Mouse (Mus musculus) thymus, postnatal 4 days (tissue): ENCODE results near the gene Grin2d.
A peak's percentile ranks its signal among the peaks of the same experiment; 100 is the strongest.
"Not testable (repeated sequence)": the region's sequence is repeated elsewhere in the genome, so short reads cannot be mapped to it uniquely, and the experiment has no call there.

Experiments
- DNase-seq: peaks from one replicate; pipeline ENCODE4 v3.0.0; 2021

The Grin2d gene

DNA sequence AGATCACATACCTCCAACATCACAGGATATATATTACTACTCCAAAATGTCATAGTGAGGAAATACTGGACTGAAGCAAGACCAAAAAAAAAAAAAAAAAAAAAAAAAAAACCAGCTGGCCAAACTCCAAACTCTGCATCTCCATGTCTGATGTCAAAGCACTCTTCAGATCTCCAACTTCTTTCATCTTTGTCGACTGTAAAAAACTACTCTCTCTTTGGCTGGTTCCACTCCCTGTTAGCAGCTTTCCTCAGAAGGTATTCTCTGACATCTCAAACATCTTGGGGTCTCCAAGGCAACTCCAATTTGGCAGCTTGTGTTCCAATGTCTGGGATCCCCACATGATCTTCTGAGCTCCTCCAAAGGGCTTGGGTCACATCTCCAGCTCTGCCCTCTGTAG, at the start of gene Grin2d:
Gene Grin2d (minus strand): TSS at position 101 of the 400 bp plus-strand sequence.
- not testable (repeated sequence) for DNase-seq

DNA sequence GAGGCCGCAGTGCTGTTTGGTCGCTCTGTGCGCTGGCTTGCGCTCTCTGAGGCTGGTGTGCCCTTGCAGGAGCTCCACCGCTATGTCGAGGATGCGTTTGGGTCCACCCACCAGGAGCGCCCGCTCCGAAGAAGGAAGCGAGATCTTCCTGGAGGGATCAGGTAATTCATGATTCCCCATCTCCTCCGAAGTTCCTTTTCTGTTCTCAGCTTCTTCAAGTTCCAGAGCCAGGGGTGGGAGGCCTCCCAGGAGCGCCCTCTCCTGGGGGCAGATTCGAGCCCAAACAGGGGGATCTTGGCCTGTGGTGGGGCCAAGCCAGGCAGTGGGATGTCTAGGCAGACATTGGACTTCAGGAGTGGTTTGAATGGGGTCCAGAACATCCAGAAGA, 46.2 kb upstream of the Grin2d start:
- DNase-seq = peak; percentile 84

DNA sequence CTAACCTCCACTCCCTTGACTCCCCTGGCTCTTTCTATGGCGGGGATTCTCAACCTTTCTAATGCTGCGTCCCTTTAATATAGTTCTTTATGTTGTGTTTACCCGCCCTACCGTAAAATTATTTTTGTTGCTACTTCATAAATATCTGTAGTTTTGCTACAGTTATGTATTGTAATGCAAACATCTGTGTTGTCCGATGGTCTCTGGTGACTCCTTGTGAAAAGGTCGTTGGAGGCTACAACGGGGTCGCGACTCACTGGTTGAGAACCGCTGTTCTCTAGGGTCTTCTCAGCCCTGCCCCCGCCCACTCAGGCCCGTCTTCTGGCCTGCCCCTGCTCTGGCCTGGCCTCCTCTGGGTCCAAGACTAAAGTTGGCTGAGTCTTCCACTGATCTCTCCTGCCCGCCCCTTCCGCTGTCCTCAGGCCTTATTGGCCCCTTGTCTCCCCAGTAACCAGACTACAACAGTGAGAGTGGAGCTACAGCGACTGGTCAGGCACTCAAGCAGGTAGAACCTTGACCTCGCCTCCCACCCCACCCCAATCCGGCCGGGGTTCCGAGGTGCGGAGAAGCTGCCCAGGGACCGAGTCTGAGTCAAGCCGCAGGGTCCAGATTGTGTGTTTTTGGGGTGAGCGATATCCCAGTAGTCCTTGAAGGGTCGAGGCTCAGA, 45.7 kb upstream of the Grin2d start, which contains the start of gene Ccdc114:
Gene Ccdc114 (plus strand): TSS at position 311 of the 667 bp plus-strand sequence.
- DNase-seq = peak; percentile 66

DNA sequence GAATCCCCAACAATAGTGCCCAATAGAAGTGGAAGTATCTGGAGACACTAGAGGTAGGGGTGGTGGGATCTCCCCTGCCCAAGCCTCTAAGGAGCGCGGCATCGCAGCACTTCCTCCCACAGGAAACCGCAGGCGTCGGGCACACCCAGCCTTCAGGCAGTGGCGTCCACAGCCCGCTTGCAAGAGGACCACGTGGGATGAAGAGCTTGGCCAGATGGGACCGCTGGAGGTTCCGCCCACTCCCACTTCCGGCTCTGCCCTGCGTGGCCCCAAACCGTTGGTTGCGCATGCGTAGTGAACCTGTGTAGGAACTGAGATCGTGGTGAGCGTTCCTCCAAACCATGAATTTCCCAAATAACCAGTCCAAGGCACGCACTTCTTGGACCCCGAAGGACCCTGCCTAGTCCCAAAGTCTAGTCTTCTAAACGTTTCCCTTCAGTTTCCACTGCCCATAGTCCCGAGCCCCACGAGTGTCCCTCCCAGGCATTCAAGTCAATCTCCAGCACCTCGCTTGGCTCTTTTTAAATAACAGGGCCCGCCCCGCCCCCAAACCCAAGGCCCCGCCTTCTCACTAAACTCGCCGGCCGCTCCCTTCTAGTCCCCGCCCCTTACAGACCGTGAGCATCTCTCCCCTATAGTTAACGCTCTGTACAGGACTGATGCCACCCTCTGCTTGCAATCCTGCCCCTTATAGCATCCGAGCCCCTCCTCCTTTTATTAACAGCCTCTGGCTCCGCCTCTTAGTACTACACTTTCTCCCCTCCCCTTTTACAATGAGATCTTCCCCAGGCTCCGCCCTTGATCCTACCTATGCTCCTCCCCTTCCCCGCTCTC, 45.0 kb upstream of the Grin2d start:
- peak; percentile 94 for DNase-seq

DNA sequence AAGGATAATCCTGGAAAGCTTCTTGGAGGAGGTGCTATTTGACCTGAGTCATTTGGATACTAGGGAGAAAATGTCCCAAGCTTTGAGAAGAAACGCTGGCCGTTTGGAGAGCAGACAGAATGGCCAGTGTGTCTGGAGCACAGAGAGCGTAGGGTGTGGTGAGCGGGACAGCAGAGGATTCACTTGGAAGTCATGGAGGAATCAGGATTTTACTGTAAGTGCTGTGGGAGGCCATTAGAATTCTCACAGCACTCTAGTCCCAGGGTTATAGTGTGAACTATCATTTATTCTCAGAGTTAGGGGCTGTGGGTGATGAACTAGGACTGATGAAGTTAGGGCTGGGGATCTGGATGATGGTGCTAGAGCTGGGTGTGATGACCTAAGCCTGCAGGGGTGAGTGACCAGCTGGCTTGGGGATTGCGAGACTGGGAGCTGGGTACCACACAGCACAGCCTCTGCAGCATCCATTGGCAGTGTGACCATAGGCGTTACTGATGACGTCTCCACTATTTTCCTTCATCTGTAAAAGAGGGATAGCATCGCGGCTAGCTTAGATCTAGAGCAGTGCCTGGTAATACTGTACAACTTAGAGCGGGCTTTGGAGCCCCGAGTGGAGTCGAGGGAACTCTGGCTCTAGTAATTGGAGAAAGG, 43.9 kb upstream of the Grin2d start:
- DNase-seq = peak; percentile 32

DNA sequence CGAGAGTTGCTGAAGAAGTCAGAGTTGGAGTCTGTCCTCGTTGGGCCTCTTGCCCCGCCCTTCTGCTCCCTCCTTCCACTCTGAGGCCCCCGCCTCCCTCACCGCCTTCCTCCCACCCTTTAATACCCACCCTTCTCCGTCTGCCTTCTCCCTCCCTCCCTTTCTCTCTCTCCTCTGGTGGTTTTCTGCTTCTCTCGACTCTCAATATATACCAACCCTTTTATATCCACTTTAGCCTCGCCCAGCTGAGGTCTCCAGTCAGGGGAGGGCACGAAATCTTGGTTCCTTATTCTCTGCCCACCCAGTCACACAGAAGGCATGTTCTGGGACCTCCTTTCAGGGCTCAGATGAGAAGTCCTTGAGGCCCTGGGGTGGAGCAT, 43.1 kb upstream of the Grin2d start, which contains the start of gene Emp3:
Gene Emp3 (minus strand): TSS at position 163 of the 380 bp plus-strand sequence.
- peak; percentile 83 for DNase-seq

DNA sequence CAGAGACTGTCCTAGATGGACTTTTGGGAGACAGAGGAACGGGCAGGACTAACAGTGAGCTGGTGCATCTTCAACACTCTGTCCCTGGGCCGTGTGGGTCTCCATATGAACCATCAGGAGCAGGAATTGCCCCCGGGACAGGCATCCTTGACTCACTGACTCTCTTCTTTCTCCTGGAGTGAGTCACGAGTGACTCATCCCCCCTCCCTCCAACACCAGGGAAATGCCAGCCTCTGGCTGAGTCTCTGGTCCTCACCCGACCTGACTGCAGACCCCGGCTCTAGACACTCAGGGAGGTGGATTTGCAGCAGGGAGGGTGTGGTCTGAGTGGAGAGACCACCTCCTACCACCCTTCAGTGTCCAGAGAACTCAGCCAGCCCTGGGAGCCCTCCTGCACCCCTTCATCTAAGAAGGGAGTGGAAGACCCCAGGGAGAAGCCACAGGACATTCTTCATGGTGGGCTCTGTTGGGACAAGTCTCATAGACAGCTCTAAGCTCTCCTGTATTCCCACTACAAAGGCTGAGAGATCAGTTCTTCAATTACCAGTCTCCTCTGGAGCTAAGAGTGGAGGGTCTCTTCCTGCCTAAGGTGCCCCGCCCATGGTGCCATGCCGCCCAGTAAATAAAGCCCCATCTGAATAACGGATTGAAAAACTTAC, 42.5 kb upstream of the Grin2d start:
- DNase-seq = peak; percentile 47

DNA sequence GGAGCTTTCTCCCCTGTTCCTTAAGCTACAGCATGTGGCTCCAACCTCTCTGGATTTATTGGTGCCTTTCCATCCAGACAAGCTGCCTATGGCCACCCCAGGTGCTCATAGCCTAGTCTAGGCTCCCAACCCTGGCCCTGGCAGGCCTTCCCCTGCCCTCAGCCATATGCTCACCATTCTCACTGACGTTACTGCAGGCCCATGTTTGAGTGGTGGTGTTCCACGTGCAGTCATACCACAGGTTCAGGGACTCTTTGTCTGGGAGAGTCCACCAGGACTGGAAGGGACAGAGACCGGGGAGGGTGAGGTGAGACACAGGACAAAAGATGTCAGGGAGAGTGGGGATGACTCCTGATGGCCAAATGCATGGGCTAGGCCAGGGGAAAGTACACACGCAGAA, 41.6 kb upstream of the Grin2d start:
- peak; percentile 33 for DNase-seq

DNA sequence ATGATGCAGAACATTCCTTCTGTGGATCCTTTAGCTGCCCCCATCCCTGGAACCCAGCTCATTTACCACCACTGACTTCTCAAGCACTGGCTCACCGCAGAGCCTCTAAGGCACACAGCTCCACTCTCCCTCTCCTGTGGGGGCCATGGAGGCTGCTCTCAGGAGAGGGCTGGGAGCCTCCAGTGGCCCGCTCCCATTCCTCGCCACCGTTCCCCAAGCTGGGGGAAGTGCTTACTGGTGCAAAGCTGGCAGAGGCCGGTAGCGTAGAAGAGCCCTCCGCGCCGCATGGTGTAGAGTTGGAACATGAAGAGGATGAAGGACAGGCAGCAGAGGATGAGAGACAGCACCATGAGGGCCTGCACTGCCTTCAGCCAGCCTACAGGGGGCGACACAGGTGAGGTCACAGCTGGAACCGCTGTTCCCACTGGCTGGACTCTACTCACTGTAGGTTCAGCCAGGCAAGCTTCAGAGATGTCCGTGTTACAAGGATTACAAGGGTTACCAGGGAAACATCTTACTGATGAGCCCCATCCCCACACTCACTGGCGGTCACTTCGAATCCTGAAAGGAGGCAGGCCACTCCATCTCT, 41.0 kb upstream of the Grin2d start:
- DNase-seq = peak; percentile 75

DNA sequence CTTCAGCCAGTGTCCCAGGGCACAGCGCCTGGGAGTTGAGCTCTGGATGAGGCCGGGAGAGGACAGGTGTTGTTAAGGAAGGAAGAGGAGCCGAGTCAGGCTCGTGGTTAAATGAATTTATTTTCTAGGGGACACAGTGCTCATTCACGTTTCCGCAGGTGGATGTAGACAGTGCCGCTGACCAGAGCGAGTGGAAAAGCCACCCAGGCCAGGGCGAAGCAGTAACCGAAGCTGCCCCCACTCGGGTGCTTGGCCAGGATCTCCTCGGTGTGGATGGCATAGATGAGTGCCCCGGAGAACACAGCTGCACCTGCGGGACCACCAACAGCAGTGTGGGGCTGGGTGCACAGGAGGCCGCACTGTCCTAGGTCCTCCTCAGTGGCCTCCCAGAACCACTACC, 39.7 kb upstream of the Grin2d start:
- peak; percentile 43 for DNase-seq

DNA sequence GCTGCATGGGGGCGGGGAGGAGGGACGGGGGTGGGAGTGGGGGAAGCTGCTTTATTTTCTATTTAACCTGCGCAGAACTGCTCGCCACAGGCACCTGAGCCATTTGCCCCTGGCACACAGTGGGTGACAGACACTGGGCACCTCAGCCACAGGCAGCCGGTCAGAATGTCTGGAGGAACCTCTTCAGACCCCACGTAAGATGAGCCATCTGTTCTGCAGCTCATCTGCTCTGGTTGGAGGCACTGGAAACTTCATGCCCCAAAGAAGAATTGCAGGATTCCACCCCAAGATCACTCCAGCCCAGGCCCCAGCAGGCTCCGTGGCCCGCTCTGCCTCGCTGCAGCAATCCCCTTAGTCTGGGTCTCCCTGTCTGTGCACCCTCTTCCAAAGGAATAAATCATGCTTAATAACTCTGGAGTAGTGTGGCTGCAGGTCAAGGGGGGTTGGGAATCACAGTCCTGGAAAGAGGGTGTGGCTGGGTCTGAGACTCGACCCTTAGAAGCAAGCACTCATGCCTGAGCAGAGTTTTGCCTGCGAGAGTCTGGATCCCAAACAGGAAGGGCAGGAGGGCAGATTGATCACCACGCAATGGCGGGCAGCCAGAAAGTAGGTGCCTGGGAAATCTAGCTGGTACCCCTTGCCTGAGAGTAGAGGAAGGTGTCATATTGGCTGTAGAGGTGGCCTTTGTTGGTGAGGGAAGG, 39.0 kb upstream of the Grin2d start:
- DNase-seq = no peak

DNA sequence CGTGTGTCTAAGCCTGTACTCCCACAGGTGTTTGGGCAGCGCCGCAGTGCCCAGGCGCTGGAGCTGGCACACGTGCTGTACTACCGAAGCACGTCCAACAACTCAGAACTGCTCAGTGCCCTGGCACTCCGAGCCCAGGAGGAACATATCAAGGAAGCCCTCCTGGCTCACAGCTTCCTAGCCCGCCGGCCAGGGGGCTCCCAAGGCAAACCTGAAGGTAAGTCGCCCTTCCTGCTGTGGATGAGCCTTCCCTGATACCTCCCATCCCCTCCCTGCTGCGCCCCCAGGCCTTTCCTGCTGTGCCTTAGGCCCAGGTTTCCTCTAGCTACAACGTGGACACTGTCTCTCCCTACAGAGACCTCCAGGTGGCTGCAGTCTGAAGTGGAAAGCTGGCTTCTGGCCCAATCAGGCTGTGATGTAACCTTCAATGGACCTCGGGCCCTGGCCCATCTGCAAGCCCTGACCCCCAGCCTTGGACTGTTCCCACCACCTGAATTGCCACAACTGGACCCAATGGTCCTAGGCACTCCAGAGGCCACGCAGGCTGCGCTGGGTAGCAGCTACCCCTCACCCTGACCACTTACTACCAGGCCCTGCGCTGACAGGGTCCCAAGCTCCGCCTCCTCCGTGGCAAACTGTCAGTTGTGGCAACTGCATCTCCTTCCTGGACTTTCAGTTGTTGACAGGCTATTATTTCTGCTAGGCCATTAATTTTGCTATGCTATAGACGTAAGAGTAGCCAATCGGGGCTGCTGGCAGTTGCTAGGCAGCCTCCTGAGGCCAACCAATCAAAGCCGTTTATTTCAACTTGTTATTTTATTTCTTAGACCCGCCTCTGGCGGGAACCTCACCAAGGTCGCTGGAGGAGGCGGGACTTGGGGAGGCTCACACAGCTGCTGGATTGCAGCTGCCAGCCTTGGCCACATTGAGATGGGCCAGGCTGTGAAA, 38.2 kb upstream of the Grin2d start:
- peak; percentile 89 for DNase-seq

DNA sequence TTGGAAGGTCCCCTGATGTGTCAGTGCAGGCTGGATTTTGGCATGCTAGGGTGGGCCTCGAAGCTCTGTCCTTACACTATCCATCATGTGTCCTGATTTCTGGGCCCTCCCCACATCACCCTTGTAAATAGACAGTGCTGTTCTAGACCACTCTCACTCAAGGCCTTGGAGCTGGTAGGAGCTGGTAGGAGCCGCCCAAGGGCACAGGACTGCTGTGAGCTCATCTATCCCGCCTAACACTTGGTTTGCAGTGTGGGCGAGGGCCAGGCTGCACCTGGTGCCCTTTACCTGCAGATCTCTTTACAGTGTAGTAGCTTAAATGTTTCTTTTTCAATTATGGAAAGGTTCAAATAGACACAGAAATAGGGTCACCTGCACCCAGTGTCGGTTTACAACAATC, 36.8 kb upstream of the Grin2d start:
- DNase-seq = no peak

DNA sequence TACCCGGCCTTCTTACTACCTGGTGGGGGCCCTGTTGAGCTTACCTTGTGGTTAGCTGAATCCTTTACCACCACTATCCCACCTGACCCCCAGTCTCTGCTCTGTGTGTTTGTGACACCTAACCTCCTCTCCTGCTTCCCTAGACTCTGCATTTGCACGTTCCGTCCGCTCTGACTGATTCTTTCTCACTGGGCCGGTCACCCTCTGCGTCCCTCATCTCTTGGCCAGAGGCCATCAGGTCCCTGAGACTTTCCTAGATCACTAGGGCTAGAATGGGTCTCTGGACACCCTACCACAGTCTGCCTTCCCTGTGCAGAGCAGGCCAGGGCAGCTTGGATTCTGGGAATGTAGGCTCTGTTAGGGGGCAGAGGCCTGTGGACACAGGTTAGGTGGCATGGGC, 35.9 kb upstream of the Grin2d start:
- no peak for DNase-seq

DNA sequence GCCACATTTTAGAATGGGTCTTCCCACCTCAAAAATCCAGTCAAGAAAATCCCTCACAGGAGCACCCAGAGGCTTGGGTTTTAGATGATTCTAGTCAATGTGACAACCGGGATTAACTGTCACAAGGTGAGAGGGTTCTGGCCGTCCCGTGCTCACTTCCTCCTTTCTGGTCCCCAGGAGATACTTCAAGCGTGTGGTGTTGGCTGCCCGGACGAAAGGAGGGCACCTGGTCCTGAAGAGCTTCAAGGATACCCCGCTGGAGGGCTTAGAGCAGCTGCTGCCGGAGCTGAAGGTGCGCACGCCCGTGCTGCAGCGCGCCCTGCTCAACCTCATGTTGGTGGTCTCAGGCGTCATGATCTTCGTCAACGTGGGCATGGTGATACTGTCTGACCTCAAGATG, 31.0 kb upstream of the Grin2d start:
- DNase-seq = no peak

DNA sequence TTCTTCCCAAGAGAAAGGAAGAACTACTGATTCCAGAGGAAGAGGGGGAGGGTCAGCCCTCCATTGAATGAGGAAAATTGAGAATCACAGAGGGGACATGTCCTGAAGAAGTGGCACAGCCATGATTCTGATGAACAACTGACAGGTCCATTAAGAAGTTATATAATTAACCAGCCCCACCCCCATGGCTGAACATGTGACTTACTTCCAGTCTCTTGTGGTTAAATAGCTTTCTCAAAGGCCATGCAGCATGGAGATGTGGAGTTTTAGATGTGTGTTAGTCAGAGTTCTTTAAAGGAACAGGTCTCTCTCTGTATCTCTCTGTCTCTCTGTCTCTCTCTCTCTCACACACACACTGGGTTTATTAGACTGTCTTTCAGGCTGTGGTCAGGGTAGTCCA, 30.2 kb upstream of the Grin2d start:
- no peak for DNase-seq

DNA sequence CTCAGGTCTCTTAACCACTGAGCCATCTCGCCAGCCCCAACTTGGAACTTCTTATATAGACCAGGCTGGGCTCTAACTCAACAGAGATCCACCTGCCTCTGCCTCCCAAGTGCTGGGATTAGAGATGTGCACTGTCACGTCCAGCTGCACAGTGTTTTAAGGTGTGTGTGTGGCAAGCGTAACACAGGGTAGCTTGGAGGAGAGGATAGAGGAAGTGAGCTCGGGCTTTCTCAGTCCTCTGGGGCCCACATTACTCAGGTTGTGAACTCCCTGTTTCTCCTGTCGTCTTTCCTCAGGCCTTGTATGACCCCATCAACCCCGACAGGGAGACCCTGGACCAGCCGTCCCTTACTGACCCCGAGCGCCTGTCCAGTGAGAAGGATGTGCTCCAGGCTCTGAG, 28.4 kb upstream of the Grin2d start:
- no peak for DNase-seq

DNA sequence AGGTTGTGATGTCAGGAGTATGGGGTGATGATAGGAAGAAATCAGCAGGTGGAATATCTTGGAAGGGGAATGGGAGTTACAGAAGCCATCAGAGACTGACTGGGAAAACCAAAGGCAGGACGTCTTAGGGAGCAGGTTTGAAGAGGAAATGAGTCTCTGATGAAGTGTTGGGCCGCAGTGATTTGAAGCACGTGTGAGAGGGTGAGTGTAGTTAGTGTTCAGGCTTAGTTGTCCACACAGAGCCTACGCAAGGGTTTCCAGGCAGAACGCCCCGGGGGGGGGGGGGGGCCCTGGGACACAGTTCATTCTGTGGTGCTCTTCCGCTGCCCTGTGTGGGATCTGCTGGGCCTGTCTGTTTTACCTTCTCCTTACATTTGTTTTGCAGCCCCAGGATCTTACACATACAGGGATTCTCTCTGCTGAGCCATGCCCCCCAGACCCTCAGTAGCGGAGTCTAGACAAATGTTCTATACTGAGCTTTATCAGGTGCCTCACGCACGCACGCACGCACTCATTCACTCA, 24.4 kb upstream of the Grin2d start:
- no peak for DNase-seq

DNA sequence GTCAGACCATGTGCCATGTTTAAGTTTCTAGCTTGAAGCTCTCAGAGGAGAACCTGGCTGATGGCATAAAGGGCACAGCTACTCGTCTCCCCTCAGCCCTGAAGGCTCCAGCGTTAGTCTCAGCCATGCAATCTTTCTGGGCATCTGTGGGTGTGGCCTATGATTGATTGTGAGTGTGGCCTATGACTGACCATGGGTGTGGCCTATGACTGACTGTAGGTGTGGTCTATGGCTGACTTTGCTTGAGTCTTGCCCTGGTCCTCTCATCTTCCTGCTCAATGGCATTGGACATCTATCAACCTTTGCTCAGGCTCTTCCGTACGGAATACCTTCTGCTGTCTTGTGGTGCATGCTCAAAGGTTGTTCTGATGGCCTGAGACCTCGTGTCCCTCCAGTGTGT, 23.4 kb upstream of the Grin2d start:
- no peak for DNase-seq

DNA sequence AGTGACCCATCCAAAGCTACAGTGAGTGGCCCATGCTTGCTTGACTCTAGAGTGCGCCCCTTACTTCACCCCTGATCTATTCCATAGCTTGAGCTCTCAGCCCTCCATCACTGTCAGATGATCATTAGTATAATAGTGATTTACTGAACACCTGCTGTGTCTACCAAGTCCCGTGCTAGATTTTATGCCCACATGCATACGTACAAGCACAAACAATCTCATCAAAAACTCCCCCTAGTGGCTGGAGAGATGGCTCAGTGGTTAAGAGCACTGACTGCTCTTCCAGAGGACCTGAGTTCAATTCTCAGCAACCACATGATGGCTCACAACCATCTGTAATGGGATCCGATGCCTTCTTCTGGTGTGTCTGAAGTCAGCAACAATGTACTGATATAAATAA, 19.9 kb upstream of the Grin2d start:
- peak; percentile 52 for DNase-seq

DNA sequence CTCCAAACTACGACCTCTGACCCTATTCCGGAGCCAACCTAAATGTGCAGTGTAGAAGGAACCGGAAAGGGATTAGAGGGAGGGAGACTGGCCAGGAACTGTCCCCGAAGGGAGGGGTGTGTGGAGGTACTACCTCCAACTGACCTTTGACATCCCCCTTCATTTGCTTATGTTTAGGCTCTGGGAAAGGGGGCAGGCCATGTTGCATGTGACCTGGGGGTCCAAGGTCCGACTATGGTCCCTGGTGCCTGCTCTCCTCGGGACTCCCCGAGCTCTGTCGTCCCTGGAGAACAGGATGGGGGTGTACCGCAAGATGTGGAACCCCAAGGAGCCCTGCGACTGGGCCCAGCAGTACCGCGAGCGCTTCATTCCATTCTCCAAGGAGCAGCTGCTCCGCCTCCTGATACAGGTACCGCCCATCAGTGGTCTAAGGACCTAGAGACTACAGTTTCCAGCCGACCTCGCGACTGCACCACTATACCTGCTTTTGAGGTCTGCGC, 19.1 kb upstream of the Grin2d start:
- DNase-seq = peak; percentile 62
